Mouse (Mus musculus) heart, postnatal 0 days (tissue): Measurements from ENCODE around the gene Fut8. TPM values are rescaled to one million over a fixed set of nuclear protein-coding genes. Genes with fewer than 3 reads are reported as not detected.

Source experiments
- ATAC-seq: fragments of 200-750 bp; cut with Nextera tagmentation; 2 replicates; pipeline ENCODE4 v1.8.0; 2017; ENCODE audit warnings: low read depth, moderate number of reproducible peaks, moderate library complexity; ENCODE audit not compliant: insufficient read depth
- DNase-seq: peaks from one replicate; pipeline ENCODE4 v3.0.0-alpha.2; 2016; ENCODE audit warnings: low spot score
- H3K27ac ChIP-seq: fragments of 300-500 bp; sonication (generic); 2 replicates; pipeline ENCODE4 v1.5.1; 2014; ENCODE audit warnings: low read depth, mild to moderate bottlenecking
- H3K27me3 ChIP-seq: fragments of 300-500 bp; sonication (generic); 2 replicates; pipeline ENCODE4 v1.6.1; 2014; ENCODE audit warnings: low read length, mixed read lengths; ENCODE audit not compliant: control insufficient read depth, insufficient read depth
- H3K36me3 ChIP-seq: fragments of 300-500 bp; sonication (generic); replicated peaks from 2 replicates; pipeline ENCODE4 v1.6.1; 2014; ENCODE audit warnings: low read length, mixed read lengths; ENCODE audit not compliant: control insufficient read depth, insufficient read depth
- H3K4me1 ChIP-seq: fragments of 300-500 bp; sonication (generic); 2 replicates; pipeline ENCODE4 v1.6.1; 2014; ENCODE audit warnings: antibody characterized with exemption; ENCODE audit not compliant: control insufficient read depth, insufficient read depth
- H3K4me2 ChIP-seq: fragments of 300-500 bp; sonication (generic); 2 replicates; pipeline ENCODE4 v1.6.1; 2014; ENCODE audit warnings: low read depth, mild to moderate bottlenecking, low read length, moderate library complexity
- H3K4me3 ChIP-seq: fragments of 300-500 bp; sonication (generic); 2 replicates; pipeline ENCODE4 v1.5.1; 2014; ENCODE audit warnings: low read depth, low read length
- H3K9ac ChIP-seq: fragments of 300-500 bp; sonication (generic); replicated peaks from 2 replicates; pipeline ENCODE4 v1.6.1; 2014; ENCODE audit warnings: low read depth, low read length, mixed read lengths
- H3K9me3 ChIP-seq: fragments of 300-500 bp; sonication (generic); replicated peaks from 2 replicates; pipeline ENCODE4 v1.6.1; 2016; ENCODE audit warnings: low read length; ENCODE audit not compliant: control insufficient read depth
- CTCF ChIP-seq: IDR thresholded peaks from 2 replicates; pipeline ENCODE4 v1.5.1; 2016; ENCODE audit warnings: antibody characterized with exemption, control low read depth, low read depth
- EP300 ChIP-seq: IDR thresholded peaks from 2 replicates; pipeline ENCODE4 v1.6.1; 2016; ENCODE audit warnings: antibody characterized with exemption, low read depth
- WGBS: fragments of 180-500 bp; shearing (Covaris S2); extraction: QIAGEN DNeasy Blood & Tissue Kit; methylation state at CpG from one replicate; pipeline ENCODE4 v1.1.7; 2014; 5-methylcytosine and 5-hydroxymethylcytosine counted together
- polyA plus RNA-seq: library from polyadenylated mRNA; unstranded; fragments of >200 nt; fragmentation: Nextera tagmentation; extraction: Ambion mirVana; gene quantifications from 2 replicates; pipeline ENCODE4 v1.2.1, GENCODE M21; 2015
- total RNA-seq: library from RNA; depleted of rRNA; stranded (reverse); fragments of >200 nt; gene quantifications from 2 replicates; pipeline ENCODE4 v1.2.3, GENCODE M21; 2014; ENCODE audit warnings: low replicate concordance

The Fut8 gene
- total and polyA plus RNA-seq, 2 experiments from 2014 or later: 11.1 to 20.2 TPM

- TF ChIP-seq EP300 (no peak), CTCF (no peak)
- ATAC-seq: no peak
Measured at GRCm38 (mm10) chr12:77306759-77307314, 68.9 kb downstream of the Fut8 start.

GRCm38 (mm10) chr12:77309507-77309906 lies 71.6 kb downstream of the Fut8 start:
- no peaks in the 10 kb centered on the region for H3K36me3 ChIP-seq
- no peak for ATAC-seq
- TF ChIP-seq EP300 (no peak), CTCF (no peak)
- H3K4me1 ChIP-seq: no peaks in the 10 kb centered on the region
- no peak overlapping the region for H3K4me2 ChIP-seq
- no peaks in the 10 kb centered on the region for H3K9me3 ChIP-seq
- no peak overlapping the region for H3K27ac ChIP-seq
- H3K27me3 ChIP-seq: no peaks in the 10 kb centered on the region
- DNase-seq: no peak
- H3K4me3 ChIP-seq: no peak overlapping the region
- no peak overlapping the region for H3K9ac ChIP-seq

More at GRCm38 (mm10) chr12:77306759-77307314, 68.9 kb downstream of the Fut8 start:
- no peaks in the 10 kb centered on the region for H3K27me3 ChIP-seq
- no peak overlapping the region for H3K4me3 ChIP-seq
- WGBS: 87% methylated on average over 3 of the region's 3 CpGs
- no peak overlapping the region for H3K4me2 ChIP-seq
- no peaks in the 10 kb centered on the region for H3K9me3 ChIP-seq
- no peak overlapping the region for H3K27ac ChIP-seq
- H3K36me3 ChIP-seq: no peaks in the 10 kb centered on the region
- no peaks in the 10 kb centered on the region for H3K4me1 ChIP-seq
- no peak for DNase-seq
- H3K9ac ChIP-seq: no peak overlapping the region

- no peaks in the 10 kb centered on the region for H3K4me1 ChIP-seq
- TF ChIP-seq CTCF: no peak
- TF ChIP-seq EP300: no peak
- ATAC-seq (no peak), DNase-seq (no peak)
- no peak overlapping the region for H3K27ac ChIP-seq
- no peaks in the 10 kb centered on the region for H3K9me3 ChIP-seq
- H3K4me2 ChIP-seq: no peak overlapping the region
- H3K27me3 ChIP-seq: no peaks in the 10 kb centered on the region
- H3K36me3 ChIP-seq: no peaks in the 10 kb centered on the region
- no peak overlapping the region for H3K9ac ChIP-seq
- H3K4me3 ChIP-seq: no peak overlapping the region
Measured at GRCm38 (mm10) chr12:77313502-77313901, 75.6 kb downstream of the Fut8 start.

DNA sequence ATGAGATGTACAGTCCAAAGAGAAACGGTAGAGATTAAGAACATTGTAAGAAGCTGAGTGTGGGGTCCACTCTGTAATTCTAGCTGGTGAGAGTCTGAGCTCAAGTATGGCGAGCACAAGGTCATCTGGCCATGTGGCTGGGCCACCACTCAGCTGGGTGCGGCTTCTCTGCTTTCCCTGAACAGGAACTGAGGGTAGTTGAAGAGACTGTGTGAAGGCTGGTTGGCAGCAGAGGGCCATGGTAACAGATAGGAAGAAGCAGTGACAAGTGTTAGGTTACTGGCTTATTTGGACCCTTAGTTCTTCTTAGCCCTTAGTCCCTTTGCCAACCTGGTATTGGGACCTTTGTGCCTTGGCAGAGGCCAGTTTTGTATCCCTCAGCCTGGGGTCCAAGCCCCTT lies 86.2 kb downstream of the Fut8 start:
- H3K27ac ChIP-seq: no peak overlapping the region
- DNase-seq (no peak), ATAC-seq (no peak)
- no peak for TF ChIP-seq EP300
- no peak for TF ChIP-seq CTCF
- no peak overlapping the region for H3K4me3 ChIP-seq
- H3K36me3 ChIP-seq: no peaks in the 10 kb centered on the region
- no peaks in the 10 kb centered on the region for H3K9me3 ChIP-seq
- no peaks in the 10 kb centered on the region for H3K4me1 ChIP-seq
- H3K9ac ChIP-seq: no peak overlapping the region
- WGBS: 70% methylated on average over 3 of the region's 3 CpGs
- H3K27me3 ChIP-seq: no peaks in the 10 kb centered on the region
- H3K4me2 ChIP-seq: no peak overlapping the region

DNA sequence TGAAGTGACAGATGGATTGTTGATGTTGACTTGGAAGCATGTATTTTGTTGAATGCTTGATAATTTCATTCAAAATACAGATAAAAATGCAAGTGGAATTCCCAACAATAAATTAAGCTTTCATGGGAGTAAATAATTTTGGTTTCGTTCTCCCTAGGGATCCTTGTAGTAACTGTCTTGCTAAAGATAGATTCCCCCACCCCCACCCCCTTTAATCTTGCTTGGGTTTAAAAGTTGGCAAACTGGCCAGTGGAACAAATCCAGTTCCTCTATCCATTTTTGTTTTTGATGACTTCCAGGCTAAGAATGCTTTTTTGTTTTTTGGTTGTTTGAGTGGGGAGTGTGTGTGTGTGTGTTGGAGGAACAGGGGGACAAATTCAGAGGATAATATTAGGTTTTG lies 108.6 kb downstream of the Fut8 start:
- Histone ChIP-seq H3K4me3 (no peak overlapping the region), H3K4me2 (no peak overlapping the region), H3K36me3 (no peaks in the 10 kb centered on the region), H3K9ac (no peak overlapping the region), H3K9me3 (no peaks in the 10 kb centered on the region), H3K27ac (no peak overlapping the region), H3K4me1 (peaks cover 3% of the 10 kb centered on the region), H3K27me3 (no peaks in the 10 kb centered on the region)
- 54% methylated on average over 1 of the region's 1 CpGs for WGBS
- ATAC-seq (no peak), DNase-seq (no peak)
- TF ChIP-seq CTCF: no peak

DNA sequence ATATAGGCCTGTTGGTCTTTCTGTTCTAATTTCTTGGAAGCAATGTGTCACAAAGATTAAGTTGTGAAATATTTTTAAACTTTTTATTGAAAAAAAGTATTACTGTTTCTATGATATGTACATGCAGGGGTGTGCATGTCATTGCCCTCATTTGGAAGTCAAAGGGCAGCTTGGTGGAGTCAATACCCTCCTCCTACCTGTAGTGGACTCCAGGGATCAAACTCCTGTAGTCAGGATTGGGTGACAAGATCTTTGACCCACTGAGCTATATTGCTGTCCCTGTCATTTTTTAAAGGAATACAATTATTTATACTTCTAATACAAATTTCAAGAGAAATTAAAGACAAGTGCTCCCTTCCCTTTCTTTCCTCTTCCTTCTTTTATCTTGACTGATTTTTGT lies 111.6 kb downstream of the Fut8 start:
- H3K4me1 ChIP-seq: peaks cover 3% of the 10 kb centered on the region
- H3K4me2 ChIP-seq: no peak overlapping the region
- no peaks in the 10 kb centered on the region for H3K36me3 ChIP-seq
- H3K27ac ChIP-seq: no peak overlapping the region
- no peaks in the 10 kb centered on the region for H3K27me3 ChIP-seq
- H3K9me3 ChIP-seq: no peaks in the 10 kb centered on the region
- TF ChIP-seq EP300 (no peak), CTCF (no peak)
- DNase-seq: no peak
- H3K9ac ChIP-seq: no peak overlapping the region
- no peak overlapping the region for H3K4me3 ChIP-seq
- no peak for ATAC-seq
